Mouse (Mus musculus) heart, postnatal 0 days (tissue): ENCODE measurements at regions not wholly inside any gene's neighbourhood (a gene's known extent, or its start where the extent isn't known, plus 50 kb on each side); places are given as distances from the start of the nearest gene placed in this dataset.

ENCODE experiments used
- CTCF ChIP-seq: IDR thresholded peaks from 2 replicates; pipeline ENCODE4 v1.5.1; 2016; ENCODE audit warnings: antibody characterized with exemption, control low read depth, low read depth
- EP300 ChIP-seq: IDR thresholded peaks from 2 replicates; pipeline ENCODE4 v1.6.1; 2016; ENCODE audit warnings: antibody characterized with exemption, low read depth

GRCm38 (mm10) chr11:64718316-64719085, 260.3 kb upstream of the Elac2 start:
- no peak for TF ChIP-seq EP300
- TF ChIP-seq CTCF, result peak; percentile 92
